Mouse (Mus musculus) spleen, adult 2 months (tissue): Measurements from ENCODE around the gene Arhgef17. TPM values are rescaled to one million over a fixed set of nuclear protein-coding genes. Genes with fewer than 3 reads are reported as not detected.

Experiments
- DNase-seq, 2 experiments: peaks; one replicate each; pipeline versions ENCODE4 v3.0.0 to v3.0.0-alpha.2; 2012 to 2021; ENCODE audit warnings: low spot score in 2 of 2, low read depth in 1 of 2
- H3K27ac ChIP-seq: fragments of 200-500 bp; 2 replicates; pipeline ENCODE4 v1.5.1; 2012; ENCODE audit warnings: low read length, inconsistent platforms; ENCODE audit not compliant: insufficient read depth
- H3K27me3 ChIP-seq: fragments of 200-500 bp; 2 replicates; pipeline ENCODE4 v1.6.1; 2012; ENCODE audit warnings: mild to moderate bottlenecking, moderate library complexity, low read length, inconsistent platforms; ENCODE audit not compliant: control insufficient read depth, insufficient read depth
- H3K36me3 ChIP-seq: fragments of 200-500 bp; 2 replicates; pipeline ENCODE4 v1.6.1; 2012; ENCODE audit warnings: mild to moderate bottlenecking, low read length, inconsistent platforms; ENCODE audit not compliant: control insufficient read depth, insufficient read depth
- H3K4me1 ChIP-seq: fragments of 200-500 bp; 2 replicates; pipeline ENCODE4 v1.6.1; 2011; ENCODE audit warnings: inconsistent platforms; ENCODE audit not compliant: control insufficient read depth, insufficient read depth, insufficient read length
- H3K4me3 ChIP-seq: fragments of 200-500 bp; 2 replicates; pipeline ENCODE4 v1.5.1; 2011; ENCODE audit warnings: mild to moderate bottlenecking, inconsistent platforms; ENCODE audit not compliant: insufficient read depth, insufficient read length; ENCODE audit errors: extremely low read depth
- CTCF ChIP-seq: fragments of 200-500 bp; IDR thresholded peaks from 2 replicates; pipeline ENCODE4 v1.5.1; 2011; ENCODE audit warnings: mild to moderate bottlenecking, inconsistent platforms; ENCODE audit not compliant: insufficient read depth, insufficient read length, insufficient replicate concordance; ENCODE audit errors: extremely low read depth
- POLR2A ChIP-seq: fragments of 200-500 bp; IDR thresholded peaks from 2 replicates; pipeline ENCODE4 v1.6.1; 2011; ENCODE audit warnings: low read depth, low read length, inconsistent platforms
- whole genome bisulfite sequencing: fragments of 180-500 bp; shearing (Covaris S2); methylation state at CpG from one replicate; pipeline ENCODE4 v1.1.7; 2018; 5-methylcytosine and 5-hydroxymethylcytosine counted together
- polyA plus RNA-seq: library from polyadenylated mRNA; depleted of rRNA; stranded (reverse); fragments of >200 nt; gene quantifications from 2 replicates; pipeline ENCODE4 v1.2.3, GENCODE M21; 2012

Arhgef17 gene
- polyA plus RNA-seq, 1 experiment, result 12.3 TPM

GRCm38 (mm10) chr7:100894057-100894832 is 37.7 kb downstream of the Arhgef17 start:
- Histone ChIP-seq H3K4me3 (peak overlapping the region; percentile 19; the same call in 1 of the 2 replicates), H3K27me3 (0 out of 2 replicates have a peak, but pooled peaks cover 3% of the 10 kb centered on the region), H3K36me3 (no peaks in the 10 kb centered on the region), H3K27ac (no peak overlapping the region), H3K4me1 (peaks cover 5% of the 10 kb centered on the region; the same call in 1 of the 2 replicates)
- WGBS, result 7% methylated on average over 52 of the region's 53 CpGs
- no peak for TF ChIP-seq CTCF
- TF ChIP-seq POLR2A, result no peak
- no peak for DNase-seq

- DNase-seq, result no peak
- Histone ChIP-seq H3K27me3 (0 out of 2 replicates have a peak, but pooled peaks cover 3% of the 10 kb centered on the region), H3K36me3 (no peaks in the 10 kb centered on the region), H3K4me1 (peaks cover 5% of the 10 kb centered on the region; the same call in 1 of the 2 replicates), H3K27ac (no peak overlapping the region), H3K4me3 (no peak overlapping the region)
- 88% methylated on average over 20 of the region's 20 CpGs for WGBS
- no peak for TF ChIP-seq CTCF
- no peak for TF ChIP-seq POLR2A
Observed at GRCm38 (mm10) chr7:100893249-100894056, 38.5 kb downstream of the Arhgef17 start.

- Histone ChIP-seq H3K4me3 (no peak overlapping the region), H3K27ac (no peak overlapping the region), H3K36me3 (no peaks in the 10 kb centered on the region), H3K4me1 (no peaks in the 10 kb centered on the region), H3K27me3 (no peaks in the 10 kb centered on the region)
- 32% methylated on average over 3 of the region's 3 CpGs for WGBS
- DNase-seq, result peak; percentile 32 to 61
- TF ChIP-seq CTCF (peak; percentile 82; the same call in 1 of the 2 replicates), POLR2A (no peak)
Observed at GRCm38 (mm10) chr7:100886535-100886934, 45.4 kb downstream of the Arhgef17 start.

GRCm38 (mm10) chr7:100884460-100884859 is 47.4 kb downstream of the Arhgef17 start:
- TF ChIP-seq CTCF (no peak), POLR2A (no peak)
- WGBS, result 88% methylated on average over 4 of the region's 4 CpGs

GRCm38 (mm10) chr7:100881950-100882349 is 50.0 kb downstream of the Arhgef17 start:
- H3K4me1 ChIP-seq, result no peaks in the 10 kb centered on the region
- H3K27me3 ChIP-seq, result no peaks in the 10 kb centered on the region
- H3K4me3 ChIP-seq, result no peak overlapping the region
- DNase-seq, result no peak
- H3K36me3 ChIP-seq, result no peaks in the 10 kb centered on the region
- WGBS, result 89% methylated on average over 4 of the region's 4 CpGs
- H3K27ac ChIP-seq, result no peak overlapping the region
- no peak for TF ChIP-seq CTCF
- TF ChIP-seq POLR2A, result no peak

More at GRCm38 (mm10) chr7:100884460-100884859, 47.4 kb downstream of the Arhgef17 start:
- Histone ChIP-seq H3K27me3 (no peaks in the 10 kb centered on the region), H3K27ac (no peak overlapping the region), H3K4me3 (no peak overlapping the region), H3K36me3 (no peaks in the 10 kb centered on the region), H3K4me1 (no peaks in the 10 kb centered on the region)
- DNase-seq, result no peak

GRCm38 (mm10) chr7:100881531-100881930 is 50.4 kb downstream of the Arhgef17 start:
- Histone ChIP-seq H3K4me1 (no peaks in the 10 kb centered on the region), H3K27me3 (no peaks in the 10 kb centered on the region), H3K4me3 (no peak overlapping the region), H3K36me3 (no peaks in the 10 kb centered on the region), H3K27ac (no peak overlapping the region)
- 84% methylated on average over 9 of the region's 9 CpGs for WGBS
- TF ChIP-seq CTCF, result no peak
- TF ChIP-seq POLR2A, result no peak
- DNase-seq, result no peak
